Mouse (Mus musculus) embryonic facial prominence, embryonic 11.5 days (tissue): Measurements from ENCODE around the gene Tmem120b. TPM values are rescaled to one million over a fixed set of nuclear protein-coding genes. Genes with fewer than 3 reads are reported as not detected.

Source experiments
- ATAC-seq: fragments of 200-750 bp; cut with Nextera tagmentation; replicated peaks from 2 replicates; pipeline ENCODE4 v1.8.0; 2017; ENCODE audit warnings: low read depth; ENCODE audit not compliant: insufficient number of reproducible peaks, low FRiP score, low TSS enrichment
- DNase-seq: peaks from one replicate; pipeline ENCODE4 v3.0.0-alpha.2; 2015; ENCODE audit warnings: low spot score
- H3K27ac ChIP-seq: fragments of 300-500 bp; sonication (generic); replicated peaks from 2 replicates; pipeline ENCODE4 v1.5.1; 2014; ENCODE audit warnings: mild to moderate bottlenecking, low read depth, low read length, control low read depth
- H3K27me3 ChIP-seq: fragments of 300-500 bp; sonication (generic); 2 replicates; pipeline ENCODE4 v1.6.1; 2014; ENCODE audit warnings: mild to moderate bottlenecking, low read length, moderate library complexity, mixed read lengths; ENCODE audit not compliant: control insufficient read depth, insufficient read depth
- H3K36me3 ChIP-seq: fragments of 300-500 bp; sonication (generic); replicated peaks from 2 replicates; pipeline ENCODE4 v1.6.1; 2014; ENCODE audit warnings: low read depth, mild to moderate bottlenecking, low read length, moderate library complexity, mixed read lengths; ENCODE audit not compliant: control insufficient read depth, insufficient read depth
- H3K4me1 ChIP-seq: fragments of 300-500 bp; sonication (generic); 2 replicates; pipeline ENCODE4 v1.6.1; 2014; ENCODE audit warnings: low read length, mixed read lengths; ENCODE audit not compliant: control insufficient read depth, insufficient read depth
- H3K4me2 ChIP-seq: fragments of 300-500 bp; sonication (generic); 2 replicates; pipeline ENCODE4 v1.6.1; 2014; ENCODE audit warnings: low read depth, mild to moderate bottlenecking, control low read depth, low read length, moderate library complexity
- H3K4me3 ChIP-seq: fragments of 300-500 bp; sonication (generic); 2 replicates; pipeline ENCODE4 v1.5.1; 2014; ENCODE audit warnings: low read depth, low read length, control low read depth
- H3K9ac ChIP-seq: fragments of 300-500 bp; sonication (generic); replicated peaks from 2 replicates; pipeline ENCODE4 v1.6.1; 2014; ENCODE audit warnings: mild to moderate bottlenecking, control low read depth, low read length
- H3K9me3 ChIP-seq: fragments of 300-500 bp; sonication (generic); replicated peaks from 2 replicates; pipeline ENCODE4 v1.6.1; 2016; ENCODE audit warnings: mild to moderate bottlenecking, low read length, inconsistent platforms, mixed read lengths; ENCODE audit not compliant: control insufficient read depth
- WGBS: fragments of 180-500 bp; shearing (Covaris S2); extraction: QIAGEN DNeasy Blood & Tissue Kit; methylation state at CpG from one replicate; pipeline ENCODE4 v1.1.7; 2014; 5-methylcytosine and 5-hydroxymethylcytosine counted together
- polyA plus RNA-seq: library from polyadenylated mRNA; unstranded; fragments of >200 nt; fragmentation: Nextera tagmentation; extraction: Ambion mirVana; gene quantifications from 2 replicates; pipeline ENCODE4 v1.2.1, GENCODE M21; 2014

Tmem120b gene
- 7.2 and 7.9 TPM in 2 replicates for polyA plus RNA-seq

GRCm38 (mm10) chr5:123068115-123068514 lies at the start of gene Tmem120b:
Gene Tmem120b (plus strand): TSS chr5:123068415.
- no peak within 1 kb of the TSS for H3K4me3 ChIP-seq
- no peak within 1 kb of the TSS for H3K27ac ChIP-seq
- ATAC-seq (no peak), DNase-seq (no peak)
- WGBS: 88% methylated on average over 12 of the region's 12 CpGs
- no peaks in the 10 kb centered on the region for H3K4me1 ChIP-seq
- no peak within 1 kb of the TSS for H3K9ac ChIP-seq
- H3K36me3 ChIP-seq: no peaks in the 10 kb centered on the region
- no peaks in the 10 kb centered on the region for H3K9me3 ChIP-seq
- no peak within 1 kb of the TSS for H3K4me2 ChIP-seq
- no peaks in the 10 kb centered on the region for H3K27me3 ChIP-seq

GRCm38 (mm10) chr5:123019336-123020016 lies 48.7 kb upstream of the Tmem120b start:
- ATAC-seq (no peak), DNase-seq (no peak)
- Histone ChIP-seq H3K36me3 (no peaks in the 10 kb centered on the region), H3K27me3 (no peaks in the 10 kb centered on the region), H3K9me3 (no peaks in the 10 kb centered on the region), H3K27ac (no peak overlapping the region), H3K4me1 (no peaks in the 10 kb centered on the region), H3K9ac (no peak overlapping the region), H3K4me3 (no peak overlapping the region), H3K4me2 (no peak overlapping the region)
- 61% methylated on average over 10 of the region's 10 CpGs for WGBS

- H3K9me3 ChIP-seq: no peaks in the 10 kb centered on the region
- H3K27ac ChIP-seq: no peak overlapping the region
- DNase-seq: no peak
- H3K36me3 ChIP-seq: no peaks in the 10 kb centered on the region
- no peaks in the 10 kb centered on the region for H3K4me1 ChIP-seq
- no peak overlapping the region for H3K9ac ChIP-seq
- H3K27me3 ChIP-seq: no peaks in the 10 kb centered on the region
- WGBS: 91% methylated on average over 5 of the region's 5 CpGs
- no peak overlapping the region for H3K4me2 ChIP-seq
- H3K4me3 ChIP-seq: no peak overlapping the region
- ATAC-seq: no peak
These were observed 47.8 kb upstream of the Tmem120b start for GRCm38 (mm10) chr5:123020426-123020825.

- Histone ChIP-seq H3K27ac (no peak overlapping the region), H3K4me2 (no peak overlapping the region), H3K27me3 (no peaks in the 10 kb centered on the region), H3K4me3 (no peak overlapping the region), H3K36me3 (no peaks in the 10 kb centered on the region), H3K9ac (no peak overlapping the region), H3K4me1 (no peaks in the 10 kb centered on the region), H3K9me3 (no peaks in the 10 kb centered on the region)
- ATAC-seq (no peak), DNase-seq (no peak)
- 86% methylated on average over 7 of the region's 7 CpGs for WGBS
These were observed 46.8 kb upstream of the Tmem120b start for GRCm38 (mm10) chr5:123021438-123021837.

- no peak overlapping the region for H3K9ac ChIP-seq
- H3K9me3 ChIP-seq: no peaks in the 10 kb centered on the region
- H3K36me3 ChIP-seq: no peaks in the 10 kb centered on the region
- no peaks in the 10 kb centered on the region for H3K27me3 ChIP-seq
- no peak overlapping the region for H3K4me3 ChIP-seq
- H3K4me1 ChIP-seq: no peaks in the 10 kb centered on the region
- no peak for DNase-seq
- H3K4me2 ChIP-seq: no peak overlapping the region
- 91% methylated on average over 6 of the region's 6 CpGs for WGBS
- H3K27ac ChIP-seq: no peak overlapping the region
- no peak for ATAC-seq
These were observed 45.2 kb upstream of the Tmem120b start for GRCm38 (mm10) chr5:123023049-123023448.

GRCm38 (mm10) chr5:123024312-123024711 lies 43.9 kb upstream of the Tmem120b start:
- H3K4me2 ChIP-seq: no peak overlapping the region
- ATAC-seq: no peak
- H3K4me3 ChIP-seq: no peak overlapping the region
- H3K27ac ChIP-seq: no peak overlapping the region
- no peak overlapping the region for H3K9ac ChIP-seq
- no peaks in the 10 kb centered on the region for H3K9me3 ChIP-seq
- no peak for DNase-seq
- H3K4me1 ChIP-seq: no peaks in the 10 kb centered on the region
- H3K36me3 ChIP-seq: no peaks in the 10 kb centered on the region
- 93% methylated on average over 6 of the region's 6 CpGs for WGBS
- no peaks in the 10 kb centered on the region for H3K27me3 ChIP-seq

GRCm38 (mm10) chr5:123024965-123025573 lies 43.1 kb upstream of the Tmem120b start:
- H3K36me3 ChIP-seq: no peaks in the 10 kb centered on the region
- 89% methylated on average over 9 of the region's 9 CpGs for WGBS
- no peak for ATAC-seq

GRCm38 (mm10) chr5:123026414-123026813 lies 41.8 kb upstream of the Tmem120b start:
- ATAC-seq (no peak), DNase-seq (no peak)
- H3K9me3 ChIP-seq: no peaks in the 10 kb centered on the region
- WGBS: 48% methylated on average over 6 of the region's 6 CpGs
- no peaks in the 10 kb centered on the region for H3K36me3 ChIP-seq
- H3K27ac ChIP-seq: no peak overlapping the region
- H3K27me3 ChIP-seq: no peaks in the 10 kb centered on the region
- H3K9ac ChIP-seq: no peak overlapping the region
- H3K4me3 ChIP-seq: no peak overlapping the region
- H3K4me1 ChIP-seq: no peaks in the 10 kb centered on the region
- H3K4me2 ChIP-seq: no peak overlapping the region

More at GRCm38 (mm10) chr5:123024965-123025573, 43.1 kb upstream of the Tmem120b start:
- Histone ChIP-seq H3K4me2 (no peak overlapping the region), H3K4me3 (no peak overlapping the region), H3K4me1 (no peaks in the 10 kb centered on the region), H3K9ac (no peak overlapping the region), H3K9me3 (no peaks in the 10 kb centered on the region), H3K27me3 (no peaks in the 10 kb centered on the region), H3K27ac (no peak overlapping the region)
- no peak for DNase-seq
